Mouse (Mus musculus) hematopoietic multipotent progenitor cell, adult 10-12 weeks (in vitro differentiated cells): Measurements from ENCODE around the gene Zscan25. TPM values are rescaled to one million over a fixed set of nuclear protein-coding genes. Genes with fewer than 3 reads are reported as not detected.

ENCODE experiments used
- polyA plus RNA-seq: library from polyadenylated mRNA; stranded (reverse); fragments of >175 nt; gene quantifications from 2 replicates; pipeline ENCODE4 v1.2.3, GENCODE M21; 2012; ENCODE audit warnings: low replicate concordance

The Zscan25 gene
- 38.1 and 64.9 TPM in 2 replicates for polyA plus RNA-seq

DNA sequence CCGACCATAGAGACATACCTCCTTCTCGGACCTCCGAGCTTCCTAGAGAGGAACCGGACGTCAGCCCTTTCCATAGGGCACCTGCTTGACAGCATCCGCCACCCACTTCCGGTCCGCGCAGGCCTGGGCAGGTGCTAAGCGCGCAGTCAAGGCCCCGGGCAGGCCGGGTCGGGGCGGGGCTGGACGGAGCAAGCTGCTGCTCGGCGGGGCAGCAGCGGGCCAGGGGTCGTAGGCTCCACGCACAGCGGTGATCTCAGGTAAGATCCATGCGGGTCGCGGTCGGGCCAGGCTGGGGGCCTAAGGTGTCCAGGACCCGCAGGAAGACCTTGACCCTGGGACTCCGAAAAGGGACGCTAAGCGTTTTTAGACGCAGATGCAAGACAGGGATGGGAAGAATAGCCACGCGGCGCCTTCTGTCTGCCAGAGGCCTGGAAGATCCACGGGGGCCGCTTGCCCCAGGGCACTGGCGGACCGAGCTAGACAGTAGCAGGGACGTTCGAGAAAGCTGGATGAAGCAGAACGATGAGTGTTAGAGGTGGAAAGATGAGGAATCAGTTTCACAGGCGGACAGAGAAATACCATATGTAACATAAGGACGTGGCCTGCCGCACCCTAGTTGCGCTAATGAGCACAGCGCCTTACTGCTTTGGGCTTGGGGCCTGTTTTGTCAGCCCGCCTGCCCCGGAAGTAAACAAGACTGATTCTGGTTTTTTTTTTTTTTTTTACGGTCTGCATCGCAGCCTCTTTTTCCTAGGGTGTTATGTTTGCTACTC lies at the start of gene Zscan25:
Gene Zscan25, plus strand, starts transcription at position 130 of the 773 bp plus-strand sequence.

DNA sequence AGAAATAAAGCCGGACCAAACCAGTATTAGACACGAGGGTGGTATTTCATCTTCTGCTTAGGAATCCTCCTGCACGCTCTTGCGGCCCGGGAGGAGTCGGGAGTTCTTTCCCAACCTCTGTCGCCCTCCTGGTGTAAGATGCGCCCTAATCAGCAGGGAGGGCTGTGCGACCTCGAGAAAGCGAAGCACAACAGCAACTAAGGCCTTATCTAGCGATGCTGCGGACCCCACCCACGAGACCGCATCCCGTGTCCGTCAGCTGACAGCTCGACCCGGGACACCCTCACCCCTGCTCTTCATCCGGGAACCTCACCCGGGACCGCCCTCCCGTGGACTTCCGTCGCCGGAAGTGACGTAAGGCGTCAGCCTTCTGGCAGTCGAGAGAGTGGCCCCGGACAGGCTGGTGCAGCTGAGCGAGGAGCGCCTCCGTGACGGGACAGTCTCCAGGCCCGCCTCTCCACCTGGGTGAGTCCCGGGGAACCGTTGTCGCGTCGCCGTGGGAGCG lies 48.9 kb upstream of the Zscan25 start, which contains the start of gene Zfp655:
Gene Zfp655, plus strand, starts transcription at position 349 of the 505 bp plus-strand sequence.

Other genes starting within 250 kb of the Zscan25 start
- not detected in 2 replicates for gene Gm4871, start 247.7 kb upstream of the Zscan25 start, polyA plus RNA-seq
- gene 1700018F24Rik, start 237.5 kb upstream of the Zscan25 start, polyA plus RNA-seq = not detected in 2 replicates
- gene Arpc1a, start 196.7 kb upstream of the Zscan25 start, polyA plus RNA-seq = 8.5 and 35.6 TPM in 2 replicates
- gene Kpna7, start 196.5 kb upstream of the Zscan25 start, polyA plus RNA-seq = not detected in 2 replicates
- 1,579 and 2,966 TPM in 2 replicates for gene Arpc1b, start 166.3 kb upstream of the Zscan25 start, polyA plus RNA-seq
- gene Pdap1, start 140.3 kb upstream of the Zscan25 start, polyA plus RNA-seq = 31.3 and 71.5 TPM in 2 replicates
- gene Bud31, start 140.1 kb upstream of the Zscan25 start, polyA plus RNA-seq = 3.6 and 13.6 TPM in 2 replicates
- 17.5 and 25.2 TPM in 2 replicates for gene Ptcd1, start 113.4 kb upstream of the Zscan25 start, polyA plus RNA-seq
- gene Cpsf4, start 113.3 kb upstream of the Zscan25 start, polyA plus RNA-seq = 68.9 and 92.8 TPM in 2 replicates
- 10.0 and 60.4 TPM in 2 replicates for gene Atp5j2, start 88.4 kb upstream of the Zscan25 start, polyA plus RNA-seq
- 5.2 and 5.4 TPM in 2 replicates for gene Zkscan14, start 78.6 kb upstream of the Zscan25 start, polyA plus RNA-seq
- 1.2 and 2.8 TPM in 2 replicates for gene Zkscan5, start 75.9 kb upstream of the Zscan25 start, polyA plus RNA-seq
- gene Zfp655, start 48.8 kb upstream of the Zscan25 start, polyA plus RNA-seq = 20.9 and 38.4 TPM in 2 replicates
- gene Cyp3a57, start 64.8 kb downstream of the Zscan25 start, polyA plus RNA-seq = not detected in 2 replicates
- gene Cyp3a16, start 189.2 kb downstream of the Zscan25 start, polyA plus RNA-seq = not detected in 2 replicates